Mouse (Mus musculus): ENCODE data around the gene Srsf11.

Srsf11 gene

DNA sequence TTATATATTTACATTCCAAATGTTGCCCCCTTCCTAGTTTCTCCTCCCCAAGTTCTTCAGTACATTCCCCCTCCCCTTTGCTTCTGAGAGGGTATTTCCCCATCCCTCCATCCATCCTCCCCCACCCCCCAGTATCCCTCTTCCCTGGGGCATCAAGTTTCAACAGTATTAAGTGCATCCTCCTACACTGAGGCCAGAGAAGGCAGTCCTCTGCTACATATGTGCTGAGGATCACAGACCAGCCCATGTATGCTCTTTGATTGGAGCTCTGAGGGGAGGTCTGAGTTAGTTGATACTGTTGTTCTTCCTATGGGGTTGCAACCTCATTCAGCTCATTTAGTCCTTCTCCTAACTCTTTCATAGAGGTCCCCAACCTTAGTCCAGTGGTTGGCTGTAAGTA lies 56.8 kb downstream of the Srsf11 start:
- DNase-seq, result no peak

DNA sequence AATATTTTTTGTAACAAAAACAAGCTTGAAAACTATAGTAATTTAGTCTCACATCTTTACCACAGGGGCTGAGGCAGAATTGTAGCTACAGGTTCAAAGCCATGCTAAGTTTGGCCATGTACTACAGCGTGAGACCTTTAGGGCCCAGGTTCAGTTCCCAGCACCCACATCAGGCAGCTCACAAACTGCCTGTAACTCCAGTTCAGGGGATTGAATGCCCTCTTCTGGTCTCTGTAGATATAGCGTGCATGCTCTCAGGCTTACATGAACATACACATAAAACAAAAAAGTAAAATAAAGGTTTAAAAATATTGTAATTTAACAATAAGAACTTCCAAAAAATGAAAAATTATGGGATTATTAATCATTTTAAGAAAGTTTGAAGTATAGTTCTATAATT lies 63.2 kb downstream of the Srsf11 start:
- DNase-seq, result no peak

GRCm38 (mm10) chr3:157971151-157971550 lies 65.3 kb downstream of the Srsf11 start:
- DNase-seq, result no peak
